Mouse (Mus musculus): ENCODE data around the gene Entpd8. TPM values are rescaled to one million over a fixed set of nuclear protein-coding genes. Genes with fewer than 3 reads are reported as not detected.

The Entpd8 gene
- polyA plus RNA-seq, 1 experiment from 2014 or later, result not detected

- ATAC-seq (replicated peaks), result no peak
These were observed 45.0 kb downstream of the Entpd8 start for GRCm38 (mm10) chr2:25125146-25125545.

GRCm38 (mm10) chr2:25126011-25127010, 46.2 kb downstream of the Entpd8 start:
- H3K27ac ChIP-seq, result peak overlapping the region; percentile 74
- no peak overlapping the region; the same call in 1 of the 2 replicates for H3K4me2 ChIP-seq
- no peak overlapping the region for H3K9ac ChIP-seq

More at GRCm38 (mm10) chr2:25125146-25125545, 45.0 kb downstream of the Entpd8 start:
- WGBS, result 62% methylated on average over 6 of the region's 6 CpGs
- H3K9ac ChIP-seq, result no peak overlapping the region
- no peak overlapping the region for H3K27ac ChIP-seq
- H3K4me1 ChIP-seq, result peaks cover 25% of the 10 kb centered on the region
- H3K4me2 ChIP-seq, result no peak overlapping the region
- H3K9me3 ChIP-seq, result no peaks in the 10 kb centered on the region
- no peak overlapping the region for H3K4me3 ChIP-seq
- H3K36me3 ChIP-seq (replicated peaks), result no peaks in the 10 kb centered on the region
- H3K27me3 ChIP-seq (replicated peaks), result no peaks in the 10 kb centered on the region

GRCm38 (mm10) chr2:25127206-25127605, 47.1 kb downstream of the Entpd8 start:
- Histone ChIP-seq H3K4me1 (peaks cover 25% of the 10 kb centered on the region), H3K4me2 (no peak overlapping the region), H3K9me3 (no peaks in the 10 kb centered on the region), H3K27ac (peak overlapping the region; percentile 74), H3K4me3 (no peak overlapping the region), H3K9ac (no peak overlapping the region), H3K27me3 (replicated peaks) (no peaks in the 10 kb centered on the region), H3K36me3 (replicated peaks) (no peaks in the 10 kb centered on the region)
- WGBS, result 39% methylated on average over 5 of the region's 5 CpGs
- ATAC-seq (replicated peaks), result no peak

More at GRCm38 (mm10) chr2:25126011-25127010, 46.2 kb downstream of the Entpd8 start:
- Histone ChIP-seq H3K4me1 (peaks cover 25% of the 10 kb centered on the region), H3K36me3 (replicated peaks) (no peaks in the 10 kb centered on the region), H3K27me3 (replicated peaks) (no peaks in the 10 kb centered on the region), H3K4me3 (no peak overlapping the region), H3K9me3 (no peaks in the 10 kb centered on the region)
- peak; percentile 85 for ATAC-seq (replicated peaks)
- 8% methylated on average over 19 of the region's 19 CpGs for WGBS

GRCm38 (mm10) chr2:25128072-25128471, 48.0 kb downstream of the Entpd8 start:
- no peak overlapping the region for H3K4me3 ChIP-seq
- H3K9me3 ChIP-seq, result no peaks in the 10 kb centered on the region
- H3K4me2 ChIP-seq, result no peak overlapping the region
- 71% methylated on average over 11 of the region's 11 CpGs for WGBS
- peak overlapping the region; percentile 21; the same call in 1 of the 2 replicates for H3K27ac ChIP-seq
- no peak overlapping the region for H3K9ac ChIP-seq
- peaks cover 25% of the 10 kb centered on the region for H3K4me1 ChIP-seq
- no peaks in the 10 kb centered on the region for H3K27me3 ChIP-seq (replicated peaks)
- H3K36me3 ChIP-seq (replicated peaks), result no peaks in the 10 kb centered on the region
- no peak for ATAC-seq (replicated peaks)

GRCm38 (mm10) chr2:25131601-25132000, 51.5 kb downstream of the Entpd8 start:
- H3K27me3 ChIP-seq (replicated peaks), result no peaks in the 10 kb centered on the region
- H3K27ac ChIP-seq, result no peak overlapping the region
- peaks cover 16% of the 10 kb centered on the region for H3K4me1 ChIP-seq
- no peaks in the 10 kb centered on the region for H3K9me3 ChIP-seq
- WGBS, result 72% methylated on average over 9 of the region's 9 CpGs
- ATAC-seq (replicated peaks), result no peak
- no peak overlapping the region for H3K4me2 ChIP-seq
- no peak overlapping the region for H3K9ac ChIP-seq
- no peak overlapping the region for H3K4me3 ChIP-seq
- no peaks in the 10 kb centered on the region for H3K36me3 ChIP-seq (replicated peaks)

Small RNAs within 50 kb of the gene (microRNA-seq; reads per million reads assigned to microRNA genes)
- not detected for gene Gm24328
- gene Mir7664, result not detected

Other genes with a start within 250 kb of the Entpd8 start
- gene Ehmt1, start 160.7 kb upstream of the Entpd8 start, polyA plus RNA-seq (2015; fragmentation: Nextera tagmentation; extraction: Ambion mirVana), result 108 and 117 TPM in 2 replicates
- 33.5 and 35.7 TPM in 2 replicates for gene Arrdc1, start 145.1 kb upstream of the Entpd8 start, polyA plus RNA-seq (2015; fragmentation: Nextera tagmentation; extraction: Ambion mirVana)
- gene Zmynd19, start 130.5 kb upstream of the Entpd8 start, polyA plus RNA-seq (2015; fragmentation: Nextera tagmentation; extraction: Ambion mirVana), result 24.3 and 25.3 TPM in 2 replicates
- gene Dph7, start 117.9 kb upstream of the Entpd8 start, polyA plus RNA-seq (2015; fragmentation: Nextera tagmentation; extraction: Ambion mirVana), result 37.7 and 44.8 TPM in 2 replicates
- 139 and 148 TPM in 2 replicates for gene Mrpl41, start 105.2 kb upstream of the Entpd8 start, polyA plus RNA-seq (2015; fragmentation: Nextera tagmentation; extraction: Ambion mirVana)
- gene Pnpla7, start 104.3 kb upstream of the Entpd8 start, polyA plus RNA-seq (2015; fragmentation: Nextera tagmentation; extraction: Ambion mirVana), result 3.3 and 4.5 TPM in 2 replicates
- 180 and 188 TPM in 2 replicates for gene Nsmf, start 25.9 kb upstream of the Entpd8 start, polyA plus RNA-seq (2015; fragmentation: Nextera tagmentation; extraction: Ambion mirVana)
- gene Noxa1, start 14.8 kb downstream of the Entpd8 start, polyA plus RNA-seq (2015; fragmentation: Nextera tagmentation; extraction: Ambion mirVana), result not detected in 2 replicates
- gene Nrarp, start 100.5 kb downstream of the Entpd8 start, polyA plus RNA-seq (2015; fragmentation: Nextera tagmentation; extraction: Ambion mirVana), result 15.3 and 18.1 TPM in 2 replicates
- 1.9 and 2.0 TPM in 2 replicates for gene Tor4a, start 116.6 kb downstream of the Entpd8 start, polyA plus RNA-seq (2015; fragmentation: Nextera tagmentation; extraction: Ambion mirVana)
- 126 and 129 TPM in 2 replicates for gene Nelfb, start 131.2 kb downstream of the Entpd8 start, polyA plus RNA-seq (2015; fragmentation: Nextera tagmentation; extraction: Ambion mirVana)
- gene Stpg3, start 134.3 kb downstream of the Entpd8 start, polyA plus RNA-seq (2015; fragmentation: Nextera tagmentation; extraction: Ambion mirVana), result not detected in 2 replicates
- 0.43 and 0.78 TPM in 2 replicates for gene Fam166a, start 138.4 kb downstream of the Entpd8 start, polyA plus RNA-seq (2015; fragmentation: Nextera tagmentation; extraction: Ambion mirVana)
- gene Tubb4b, start 144.4 kb downstream of the Entpd8 start, polyA plus RNA-seq (2015; fragmentation: Nextera tagmentation; extraction: Ambion mirVana), result 364 and 396 TPM in 2 replicates
- gene Slc34a3, start 154.1 kb downstream of the Entpd8 start, polyA plus RNA-seq (2015; fragmentation: Nextera tagmentation; extraction: Ambion mirVana), result not detected in 2 replicates
- gene Rnf224, start 156.5 kb downstream of the Entpd8 start, polyA plus RNA-seq (2015; fragmentation: Nextera tagmentation; extraction: Ambion mirVana), result not detected in 2 replicates
- 148 and 150 TPM in 2 replicates for gene Rnf208, start 162.0 kb downstream of the Entpd8 start, polyA plus RNA-seq (2015; fragmentation: Nextera tagmentation; extraction: Ambion mirVana)
- 0.26 and 0.46 TPM in 2 replicates for gene Cysrt1, start 162.1 kb downstream of the Entpd8 start, polyA plus RNA-seq (2015; fragmentation: Nextera tagmentation; extraction: Ambion mirVana)
- 6.2 and 8.4 TPM in 2 replicates for gene AL732309.1, start 166.6 kb downstream of the Entpd8 start, polyA plus RNA-seq (2015; fragmentation: Nextera tagmentation; extraction: Ambion mirVana)
- gene Tmem203, start 175.1 kb downstream of the Entpd8 start, polyA plus RNA-seq (2015; fragmentation: Nextera tagmentation; extraction: Ambion mirVana), result 13.8 and 15.4 TPM in 2 replicates
- gene Tprn, start 182.3 kb downstream of the Entpd8 start, polyA plus RNA-seq (2015; fragmentation: Nextera tagmentation; extraction: Ambion mirVana), result 16.7 and 16.9 TPM in 2 replicates
- 186 and 197 TPM in 2 replicates for gene Ssna1, start 192.1 kb downstream of the Entpd8 start, polyA plus RNA-seq (2015; fragmentation: Nextera tagmentation; extraction: Ambion mirVana)
- 153 and 157 TPM in 2 replicates for gene Anapc2, start 192.2 kb downstream of the Entpd8 start, polyA plus RNA-seq (2015; fragmentation: Nextera tagmentation; extraction: Ambion mirVana)
- not detected in 2 replicates for gene Tmem210, start 207.8 kb downstream of the Entpd8 start, polyA plus RNA-seq (2015; fragmentation: Nextera tagmentation; extraction: Ambion mirVana)
- gene Lrrc26, start 209.6 kb downstream of the Entpd8 start, polyA plus RNA-seq (2015; fragmentation: Nextera tagmentation; extraction: Ambion mirVana), result 0.14 and 0.23 TPM in 2 replicates
- gene Grin1, start 238.9 kb downstream of the Entpd8 start, polyA plus RNA-seq (2015; fragmentation: Nextera tagmentation; extraction: Ambion mirVana), result 49.1 and 51.5 TPM in 2 replicates

Measured in midbrain, embryonic 15.5 days (tissue).